8 mouse cellular contexts compared by ENCODE assay signal in the genomic region with DNA sequence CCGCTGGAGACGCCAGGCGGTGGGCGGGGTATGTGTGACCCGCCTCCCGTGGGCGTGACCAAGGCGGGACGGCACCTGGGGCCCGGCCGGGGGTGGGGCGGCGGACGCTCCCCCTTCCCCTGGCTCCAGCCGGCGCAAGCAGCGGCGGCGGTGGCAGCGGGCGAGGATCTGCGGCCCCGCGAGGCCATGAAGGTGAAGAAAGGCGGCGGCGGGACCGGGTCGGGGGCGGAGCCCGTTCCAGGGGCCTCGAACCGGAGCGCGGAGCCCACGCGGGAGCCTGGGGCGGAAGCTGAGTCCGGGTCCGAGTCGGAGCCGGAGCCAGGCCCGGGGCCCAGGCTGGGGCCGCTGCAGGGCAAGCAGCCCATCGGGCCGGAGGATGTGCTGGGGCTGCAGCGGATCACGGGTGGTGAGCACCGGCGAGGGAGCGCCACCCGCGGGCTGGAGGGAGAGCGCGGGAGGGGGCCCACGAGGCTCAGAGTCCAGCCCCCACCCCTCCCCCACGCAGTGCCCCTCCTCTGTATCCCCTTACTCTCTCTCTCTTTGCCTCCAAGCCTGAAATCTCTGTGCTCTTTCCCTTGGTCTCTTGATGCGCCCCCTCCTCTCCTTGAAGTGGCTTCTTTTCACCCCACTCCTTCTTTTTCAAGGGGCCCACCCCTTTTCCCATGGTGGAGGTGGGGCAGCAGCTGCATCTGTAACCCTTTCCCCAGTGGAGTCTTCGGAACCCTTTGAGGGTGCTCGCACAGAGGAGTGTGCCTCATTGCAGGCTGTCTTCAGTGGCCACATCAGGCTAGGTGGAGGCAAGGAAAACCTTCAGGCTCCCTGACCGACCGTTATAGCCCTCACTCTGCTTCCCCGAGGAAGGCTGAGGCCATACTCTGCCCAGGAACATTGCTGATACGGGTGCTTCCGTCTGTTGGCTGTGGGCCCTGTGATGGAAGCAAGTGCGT. TPM values are rescaled to one million over a fixed set of nuclear protein-coding genes. Genes with fewer than 3 reads are reported as not detected.
DNase-seq lines count a peak whose midpoint lies in the region; ATAC-seq and TF ChIP-seq lines count a peak whose summit lies in the region.

TSS of gene Unc119 (plus strand) at position 102 of the 947 bp plus-strand sequence.

- no peaks in the 10 kb centered on the region for H3K27me3 ChIP-seq in hindbrain, embryonic 15.5 days

- DNase-seq in ZHBTc4 (ENCODE audit: low read depth, low spot score): peak; percentile 80
- DNase-seq in cerebellum, postnatal 14 days: peak; percentile 80 to 83
- DNase-seq in gastrocnemius, adult 2 months: peak; percentile 88
- DNase-seq in left cerebral cortex, adult 18-20 months (ENCODE audit: low spot score in 2 of 2): peak; percentile 69 to 78
- peak; percentile 88 to 89 for DNase-seq in lung, postnatal 4 days
- DNase-seq in retina, postnatal 1 day: peak; percentile 83
- peak; percentile 76 for DNase-seq in urinary bladder, adult 2 months (ENCODE audit: low spot score)

- peaks cover 32% of the 10 kb centered on the region for H3K36me3 ChIP-seq in hindbrain, embryonic 15.5 days

- intact Hi-C loops in gastrocnemius, adult 2 months (cut with DNase I): no loop called here

- WGBS in hindbrain, embryonic 15.5 days: under 1% methylated on average over 40 of the region's 66 CpGs

- peak within 1 kb of the TSS; percentile 74 for H3K4me2 ChIP-seq in hindbrain, embryonic 15.5 days

- H3K4me3 ChIP-seq in gastrocnemius, adult 2 months: peak within 1 kb of the TSS; percentile 96
- H3K4me3 ChIP-seq in hindbrain, embryonic 15.5 days: peak within 1 kb of the TSS; percentile 94

- peak; percentile 85 for ATAC-seq in hindbrain, embryonic 15.5 days (ENCODE audit: low FRiP score, low read depth)

- H3K9ac ChIP-seq in hindbrain, embryonic 15.5 days: peak within 1 kb of the TSS; percentile 97

- TF ChIP-seq CTCF in gastrocnemius, adult 2 months (IDR thresholded peaks at IDR 0.05): no peak

- H3K27ac ChIP-seq in gastrocnemius, adult 2 months: peak within 1 kb of the TSS; percentile 86
- H3K27ac ChIP-seq in hindbrain, embryonic 15.5 days (replicated peaks): peak within 1 kb of the TSS; percentile 91

- no peaks in the 10 kb centered on the region for H3K9me3 ChIP-seq in hindbrain, embryonic 15.5 days

- peaks cover 42% of the 10 kb centered on the region for H3K4me1 ChIP-seq in hindbrain, embryonic 15.5 days (replicated peaks)

RNA-seq across cellular contexts. Expression of gene Unc119, which starts in this region (rescaled TPM):
- total RNA-seq in gastrocnemius, adult 2 months (2021): 1 to 10 TPM; 7.1 to 9.2 TPM
- 88.3 and 94.3 TPM in 2 replicates for polyA plus RNA-seq in hindbrain, embryonic 15.5 days (2015; fragmentation: Nextera tagmentation; extraction: Ambion mirVana)
- total RNA-seq in left cerebral cortex, adult 18-20 months (2021): 10 to 100 TPM; 32.5 to 35.5 TPM
- polyA plus RNA-seq in urinary bladder, adult 2 months (2012; rRNA removed): 91.5 and 94.3 TPM in 2 replicates

Comparison
In these comparisons a context has a peak if more than half of its experiments do, and no peak if none do; other contexts are left out.
1. Peak in every context shown above with its lines: DNase-seq, ATAC-seq, H3K4me3 ChIP-seq and H3K27ac ChIP-seq.